ENCODE assay signal across 9 mouse cellular contexts in genomic region chr15:60097141-60097540, GRCm38 (mm10).
A peak's percentile ranks its signal among the peaks of the same experiment; 100 is the strongest.
DNase-seq lines count a peak whose midpoint lies in the region; ATAC-seq and TF ChIP-seq lines count a peak whose summit lies in the region.
"Had no signal": no experiment of that assay in that cellular context is flagged by ENCODE, and none has a peak within 500 bp of the region (broad histone marks: within the 10 kb centered on the region; RNA-seq: fewer than 3 reads in every experiment).

No protein-coding gene starts in this region.

- no peak overlapping the region for H3K4me2 ChIP-seq in kidney, embryonic 15.5 days
- H3K4me2 ChIP-seq in limb, embryonic 14.5 days (replicated peaks; ENCODE audit: low read depth, low read length, severe bottlenecking) = no peak overlapping the region
- H3K4me2 ChIP-seq in neural tube, embryonic 13.5 days = no peak overlapping the region

- H3K9ac ChIP-seq in kidney, embryonic 15.5 days = no peak overlapping the region
- no peak overlapping the region for H3K9ac ChIP-seq in limb, embryonic 14.5 days (ENCODE audit: low read depth, low read length, severe bottlenecking)
- no peak overlapping the region for H3K9ac ChIP-seq in neural tube, embryonic 13.5 days

- no peak overlapping the region for H3K4me3 ChIP-seq in kidney, embryonic 15.5 days (replicated peaks)
- H3K4me3 ChIP-seq in limb, embryonic 14.5 days (replicated peaks; ENCODE audit: low read length) = no peak overlapping the region
- H3K4me3 ChIP-seq in neural tube, embryonic 13.5 days = no peak overlapping the region
- H3K4me3 ChIP-seq: myocyte had no signal

- no peaks in the 10 kb centered on the region for H3K4me1 ChIP-seq in kidney, embryonic 15.5 days
- H3K4me1 ChIP-seq in limb, embryonic 14.5 days (ENCODE audit: control insufficient read depth, insufficient read depth, low read length) = no peaks in the 10 kb centered on the region
- no peaks in the 10 kb centered on the region for H3K4me1 ChIP-seq in neural tube, embryonic 13.5 days (replicated peaks)

- H3K9me3 ChIP-seq in kidney, embryonic 15.5 days (replicated peaks) = no peaks in the 10 kb centered on the region
- no peaks in the 10 kb centered on the region for H3K9me3 ChIP-seq in limb, embryonic 14.5 days (ENCODE audit: control insufficient read depth, low read length)
- H3K9me3 ChIP-seq in neural tube, embryonic 13.5 days = no peaks in the 10 kb centered on the region

- no peak; the same call in 1 of the 2 replicates for ATAC-seq in kidney, embryonic 15.5 days (replicated peaks; ENCODE audit: low FRiP score)
- no peak for ATAC-seq in limb, embryonic 14.5 days (ENCODE audit: low FRiP score, low read depth)
- peak; percentile 82 for ATAC-seq in neural tube, embryonic 13.5 days (ENCODE audit: low read depth)

- TF ChIP-seq POLR2A in limb, embryonic 14.5 days (IDR thresholded peaks at IDR 0.05; ENCODE audit: borderline replicate concordance, extremely low read depth, insufficient read depth, insufficient read length) = no peak

- H3K36me3 ChIP-seq in kidney, embryonic 15.5 days = no peaks in the 10 kb centered on the region
- no peaks in the 10 kb centered on the region for H3K36me3 ChIP-seq in limb, embryonic 14.5 days (ENCODE audit: control insufficient read depth, insufficient read depth, low read length)
- H3K36me3 ChIP-seq in neural tube, embryonic 13.5 days = no peaks in the 10 kb centered on the region

- peaks cover 5% of the 10 kb centered on the region; the same call in 1 of the 2 replicates for H3K27me3 ChIP-seq in kidney, embryonic 15.5 days
- H3K27me3 ChIP-seq in limb, embryonic 14.5 days (ENCODE audit: control insufficient read depth, insufficient read depth, low read length) = no peaks in the 10 kb centered on the region
- H3K27me3 ChIP-seq in neural tube, embryonic 13.5 days = no peaks in the 10 kb centered on the region

- 12% methylated on average over 4 of the region's 4 CpGs for WGBS in kidney, embryonic 15.5 days
- 16% methylated on average over 4 of the region's 4 CpGs for WGBS in limb, embryonic 14.5 days
- 15% methylated on average over 4 of the region's 4 CpGs for WGBS in neural tube, embryonic 13.5 days

- DNase-seq in kidney, adult 18-20 months = peak; percentile 62
- DNase-seq in cerebellum, adult 8-10 months = peak; percentile 9
- DNase-seq in frontal cortex, adult 2 months (ENCODE audit: extremely low spot score in 1 of 2, low spot score in 1 of 2) = peak; percentile 24 to 82
- DNase-seq in kidney, adult 9 months = peak; percentile 63
- peak; percentile 65 for DNase-seq in limb, embryonic 14.5 days (ENCODE audit: low spot score)
- DNase-seq in thymus, postnatal 0 days (ENCODE audit: low spot score) = peak; percentile 65

- H3K27ac ChIP-seq in kidney, embryonic 15.5 days = no peak overlapping the region
- no peak overlapping the region for H3K27ac ChIP-seq in limb, embryonic 14.5 days (replicated peaks; ENCODE audit: low read depth, low read length)
- H3K27ac ChIP-seq in neural tube, embryonic 13.5 days (replicated peaks) = no peak overlapping the region

Comparison
In these comparisons a context has a peak if more than half of its experiments do, and no peak if none do; other contexts are left out.
1. DNase-seq: peak in every context shown above with its lines; median percentile 65 in limb, embryonic 14.5 days; 65 in thymus, postnatal 0 days; 63 in kidney, adult 9 months; 62 in kidney, adult 18-20 months; 53 in frontal cortex, adult 2 months; 9 in cerebellum, adult 8-10 months.